Mouse (Mus musculus) MEL (cell line): ENCODE results near the gene Ate1. TPM values are rescaled to one million over a fixed set of nuclear protein-coding genes. Genes with fewer than 3 reads are reported as not detected.

Experiments used
- DNase-seq: peaks from one replicate; pipeline ENCODE4 v3.0.0; 2011; ENCODE audit warnings: low read depth, low spot score
- H3K27ac ChIP-seq: 2 replicates; pipeline ENCODE4 v1.5.1; 2012; ENCODE audit warnings: low read depth, mild to moderate bottlenecking, control low read depth, low read length, moderate library complexity; ENCODE audit not compliant: control insufficient read depth
- H3K27me3 ChIP-seq, 2 experiments: fragments of 150-350 bp in 1 of 2; sonication (generic) in 1 of 2; 2 replicates each; pipeline ENCODE4 v1.6.1; 2012; ENCODE audit warnings: low read length in 2 of 2, mild to moderate bottlenecking in 2 of 2, improper control_type of control experiment in 1 of 2, moderate library complexity in 1 of 2; ENCODE audit not compliant: insufficient read depth in 2 of 2, control insufficient read depth in 1 of 2
- H3K36me3 ChIP-seq, 2 experiments: 2 replicates each; pipeline ENCODE4 v1.6.1; 2012 to 2014; ENCODE audit warnings: low read length in 2 of 2, improper control_type of control experiment in 1 of 2, inconsistent platforms in 1 of 2, mild to moderate bottlenecking in 1 of 2; ENCODE audit not compliant: insufficient read depth in 2 of 2, control insufficient read depth in 1 of 2
- H3K4me1 ChIP-seq, 2 experiments: fragments of 150-350 bp in 1 of 2; sonication (generic) in 1 of 2; 2 replicates each; pipeline ENCODE4 v1.6.1; 2012; ENCODE audit warnings: low read length in 2 of 2, improper control_type of control experiment in 1 of 2, mild to moderate bottlenecking in 1 of 2; ENCODE audit not compliant: insufficient read depth in 2 of 2, control insufficient read depth in 1 of 2
- H3K4me3 ChIP-seq, 2 experiments: fragments of 150-350 bp in 1 of 2; sonication (generic) in 1 of 2; 2 replicates each; pipeline ENCODE4 v1.5.1; 2012; ENCODE audit warnings: low read depth in 2 of 2, low read length in 2 of 2, mild to moderate bottlenecking in 2 of 2, moderate library complexity in 2 of 2, control low read depth in 1 of 2, improper control_type of control experiment in 1 of 2; ENCODE audit not compliant: control insufficient read depth in 1 of 2, insufficient read depth in 1 of 2
- H3K79me2 ChIP-seq: 2 replicates; pipeline ENCODE4 v1.6.1; 2012; ENCODE audit warnings: mild to moderate bottlenecking, low read length, moderate library complexity; ENCODE audit not compliant: control insufficient read depth, poor library complexity, insufficient read depth
- H3K9ac ChIP-seq: 2 replicates; pipeline ENCODE4 v1.6.1; 2012; ENCODE audit warnings: low read depth, mild to moderate bottlenecking, control low read depth, low read length, moderate library complexity; ENCODE audit not compliant: control insufficient read depth, poor library complexity, severe bottlenecking
- H3K9me3 ChIP-seq: fragments of 150-350 bp; sonication (generic); replicated peaks from 2 replicates; pipeline ENCODE4 v1.6.1; 2012; ENCODE audit warnings: mild to moderate bottlenecking, low read length, improper control_type of control experiment, moderate library complexity; ENCODE audit not compliant: insufficient read depth
- CTCF ChIP-seq, 3 experiments: IDR thresholded peaks in 2 of 3; conservative IDR thresholded peaks in 1 of 3; 2 replicates each; pipeline ENCODE4 v1.5.1; 2011 to 2012; ENCODE audit warnings: low read length in 3 of 3, low read depth in 2 of 3, mild to moderate bottlenecking in 2 of 3, improper control_type of control experiment in 1 of 3, inconsistent platforms in 1 of 3, mixed read lengths in 1 of 3, moderate library complexity in 1 of 3; ENCODE audit not compliant: control insufficient read depth in 1 of 3, insufficient read depth in 1 of 3, poor library complexity in 1 of 3, severe bottlenecking in 1 of 3
- ELF1 ChIP-seq: IDR thresholded peaks from 2 replicates; pipeline ENCODE4 v1.6.1; 2014; ENCODE audit warnings: low read depth, mild to moderate bottlenecking, inconsistent platforms, low read length, improper control_type of control experiment, moderate library complexity
- GABPA ChIP-seq: IDR thresholded peaks from 2 replicates; pipeline ENCODE4 v1.6.1; 2012; ENCODE audit warnings: low read depth, mild to moderate bottlenecking, inconsistent platforms, low read length, improper control_type of control experiment, moderate library complexity
- GATA1 ChIP-seq: IDR thresholded peaks from 2 replicates; pipeline ENCODE4 v1.6.1; 2011; ENCODE audit warnings: low read depth, low read length, improper control_type of control experiment
- HCFC1 ChIP-seq: IDR thresholded peaks from 2 replicates; pipeline ENCODE4 v1.6.1; 2012; ENCODE audit warnings: low read depth, mild to moderate bottlenecking, inconsistent platforms, low read length, improper control_type of control experiment, moderate library complexity
- JUND ChIP-seq: IDR thresholded peaks from 2 replicates; pipeline ENCODE4 v1.6.1; 2011; ENCODE audit warnings: low read depth, mild to moderate bottlenecking, improper control_type of control experiment, low read length
- KAT2A ChIP-seq: conservative IDR thresholded peaks from 2 replicates; pipeline ENCODE4 v1.6.1; 2012; ENCODE audit warnings: low read depth, low read length, improper control_type of control experiment, inconsistent platforms
- MAX ChIP-seq: IDR thresholded peaks from 2 replicates; pipeline ENCODE4 v1.6.1; 2011; ENCODE audit warnings: low read length, improper control_type of control experiment
- MEF2A ChIP-seq: IDR thresholded peaks from 2 replicates; pipeline ENCODE4 v1.6.1; 2014; ENCODE audit warnings: low read depth, mild to moderate bottlenecking, inconsistent platforms, low read length, improper control_type of control experiment; ENCODE audit not compliant: poor library complexity, insufficient replicate concordance, severe bottlenecking; ENCODE audit errors: extremely low read depth
- MXI1 ChIP-seq: IDR thresholded peaks from 2 replicates; pipeline ENCODE4 v1.6.1; 2011; ENCODE audit warnings: mild to moderate bottlenecking, low read depth, low read length, improper control_type of control experiment
- NELFE ChIP-seq: IDR thresholded peaks from 2 replicates; pipeline ENCODE4 v1.6.1; 2011; ENCODE audit warnings: low read depth, low read length, improper control_type of control experiment
- NRF1 ChIP-seq: IDR thresholded peaks from 2 replicates; pipeline ENCODE4 v1.6.1; 2014; ENCODE audit warnings: low read depth, mild to moderate bottlenecking, inconsistent platforms, low read length, improper control_type of control experiment, moderate library complexity; ENCODE audit not compliant: poor library complexity, insufficient read depth, severe bottlenecking
- POLR2A ChIP-seq, 2 experiments: IDR thresholded peaks; 2 replicates each; pipeline ENCODE4 v1.6.1; 2011 to 2012; ENCODE audit warnings: low read length in 2 of 2, mild to moderate bottlenecking in 2 of 2, control low read depth in 1 of 2, improper control_type of control experiment in 1 of 2, low read depth in 1 of 2, moderate library complexity in 1 of 2; ENCODE audit not compliant: control insufficient read depth in 1 of 2, insufficient read depth in 1 of 2, poor library complexity in 1 of 2
- POLR2AphosphoS5 ChIP-seq: IDR thresholded peaks from 2 replicates; pipeline ENCODE4 v1.6.1; 2012; ENCODE audit warnings: low read depth, borderline replicate concordance, mild to moderate bottlenecking, inconsistent platforms, low read length, moderate library complexity, mixed read lengths
- SIN3A ChIP-seq: IDR thresholded peaks from 2 replicates; pipeline ENCODE4 v1.6.1; 2012; ENCODE audit warnings: low read length, improper control_type of control experiment, inconsistent platforms
- TBP ChIP-seq: IDR thresholded peaks from 2 replicates; pipeline ENCODE4 v1.8.0; 2011; ENCODE audit warnings: low read depth, low read length, improper control_type of control experiment
- TCF12 ChIP-seq: IDR thresholded peaks from 2 replicates; pipeline ENCODE4 v1.6.1; 2014; ENCODE audit warnings: low read depth, mild to moderate bottlenecking, inconsistent platforms, low read length, improper control_type of control experiment, moderate library complexity
- UBTF ChIP-seq: IDR thresholded peaks from 2 replicates; pipeline ENCODE4 v1.6.1; 2012; ENCODE audit warnings: low read depth, mild to moderate bottlenecking, inconsistent platforms, low read length, improper control_type of control experiment, moderate library complexity, borderline replicate concordance; ENCODE audit not compliant: insufficient read depth
- ZKSCAN1 ChIP-seq: IDR thresholded peaks from 2 replicates; pipeline ENCODE4 v1.6.1; 2012; ENCODE audit warnings: low read depth, mild to moderate bottlenecking, inconsistent platforms, low read length, improper control_type of control experiment, moderate library complexity
- ZNF384 ChIP-seq: IDR thresholded peaks from 2 replicates; pipeline ENCODE4 v1.6.1; 2012; ENCODE audit warnings: low read depth, mild to moderate bottlenecking, inconsistent platforms, low read length, improper control_type of control experiment
- polyA plus RNA-seq, 2 experiments: library from polyadenylated mRNA; stranded (reverse) in 1 of 2; unstranded in 1 of 2; fragments of >175 nt in 1 of 2; fragments of >200 nt in 1 of 2; gene quantifications; 2 replicates each; pipeline versions ENCODE4 v1.2.1 to v1.2.4; 2012; ENCODE audit warnings: low replicate concordance in 2 of 2, low read depth in 1 of 2; ENCODE audit not compliant: insufficient read length in 2 of 2, insufficient read depth in 1 of 2, missing spikeins in 1 of 2
- total RNA-seq: library from RNA; depleted of rRNA; stranded (reverse); fragments of 300-350 nt; gene quantifications from 2 replicates; pipeline ENCODE4 v1.2.3, GENCODE M21; 2012

Ate1 gene
- total and polyA plus RNA-seq, 3 experiments, result 21.9 to 28.6 TPM; not detected in 1

DNA sequence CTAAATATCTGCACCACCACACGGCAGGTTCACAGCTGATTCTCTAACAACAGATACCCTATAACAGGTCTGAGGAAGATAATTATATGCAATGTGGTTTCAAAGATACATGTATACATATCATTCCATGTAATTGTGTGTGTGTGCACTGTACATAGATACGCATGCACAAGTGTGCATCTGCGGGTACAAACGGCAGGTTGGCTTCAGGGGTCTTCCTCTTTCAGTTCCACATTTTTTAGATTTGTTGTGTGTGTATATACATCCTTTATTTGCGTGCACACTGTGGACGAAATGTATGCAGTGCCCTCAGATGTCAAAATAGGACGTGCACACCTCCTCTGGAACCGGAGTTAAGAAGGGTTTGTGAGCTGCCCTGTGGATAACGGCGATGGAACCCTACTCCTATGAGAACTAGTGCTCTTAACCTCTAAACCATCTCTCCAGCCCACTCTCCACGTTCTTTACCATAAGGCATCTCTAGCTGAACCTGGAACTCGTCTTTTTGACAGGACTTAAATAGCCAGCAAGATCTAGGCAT lies 27.5 kb upstream of the Ate1 start:
- peaks cover 2 to 4% of the 10 kb centered on the region in 2 experiments for H3K27me3 ChIP-seq
- H3K4me1 ChIP-seq, result peaks cover 6 to 13% of the 10 kb centered on the region in 2 experiments; a peak in 3 of 4 replicates
- no peaks in the 10 kb centered on the region for H3K9me3 ChIP-seq
- TF ChIP-seq UBTF (no peak), NRF1 (no peak), GATA1 (no peak), POLR2AphosphoS5 (no peak), ZNF384 (no peak), GABPA (no peak)
- H3K4me3 ChIP-seq, result peak overlapping the region; percentile 41 to 93
- H3K9ac ChIP-seq, result peak overlapping the region; percentile 50
- H3K79me2 ChIP-seq, result peaks cover 34% of the 10 kb centered on the region
- DNase-seq, result no peak
- H3K36me3 ChIP-seq, result peaks cover 14 to 21% of the 10 kb centered on the region in 2 experiments; a peak in 3 of 4 replicates
- no peak overlapping the region for H3K27ac ChIP-seq

DNA sequence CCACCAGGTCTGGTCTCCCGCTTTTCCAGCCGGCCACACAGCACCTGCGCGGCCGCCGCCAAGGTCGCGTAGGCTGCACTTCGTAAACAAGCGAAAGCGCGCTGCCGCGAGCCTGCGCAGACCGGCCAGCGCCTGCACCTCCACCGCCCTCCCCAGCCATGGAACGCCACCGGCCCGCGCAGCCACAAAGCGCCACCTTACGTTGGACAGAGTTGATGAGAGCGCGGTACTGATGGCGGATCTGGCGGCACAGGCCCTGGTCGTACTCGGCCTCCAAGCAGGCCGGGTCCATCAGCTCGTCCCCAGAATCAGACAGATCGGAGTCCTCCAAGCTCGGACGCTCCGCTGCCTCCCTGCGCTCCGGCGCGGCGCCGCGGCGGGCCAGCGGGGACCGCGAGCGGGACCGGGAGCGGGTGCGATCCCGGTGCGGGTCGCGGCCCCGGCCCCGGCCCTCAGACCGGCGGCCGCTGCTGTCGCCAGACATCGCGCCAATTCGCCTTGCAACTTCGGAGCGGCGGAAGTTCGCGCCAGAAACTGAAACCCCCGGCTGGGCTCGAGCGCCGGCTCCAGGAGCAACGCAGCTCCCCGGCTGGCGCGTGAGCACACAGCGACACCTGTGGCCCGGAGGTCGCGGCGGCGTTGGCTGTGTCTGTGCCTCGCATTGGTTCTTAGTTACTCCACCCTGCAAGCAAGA lies 26.8 kb upstream of the Ate1 start:
- Histone ChIP-seq H3K36me3 (peaks cover 19 to 21% of the 10 kb centered on the region in 2 experiments), H3K27me3 (no peaks in the 10 kb centered on the region; a peak in 1 of 4 replicates), H3K79me2 (peaks cover 34% of the 10 kb centered on the region), H3K4me1 (peaks cover 6 to 13% of the 10 kb centered on the region in 2 experiments; a peak in 3 of 4 replicates), H3K9me3 (no peaks in the 10 kb centered on the region), H3K9ac (peak overlapping the region; percentile 98), H3K4me3 (peak overlapping the region; percentile 93 to 99), H3K27ac (peak overlapping the region; percentile 95)
- peak; percentile 97 for DNase-seq
- TF ChIP-seq NELFE, result peak; percentile 57; the same call in 1 of the 2 replicates
- TF ChIP-seq TBP, result peak; percentile 61; the same call in 1 of the 2 replicates
- no peak; the same call in 1 of the 2 replicates for TF ChIP-seq KAT2A
- TF ChIP-seq CTCF (IDR thresholded peaks at IDR 0.05 in 2 of 3, conservative IDR thresholded peaks at IDR 0.05 in 1 of 3; ENCODE audit: control insufficient read depth in 1 of 3, insufficient read depth in 1 of 3, low read depth in 2 of 3, low read length in 3 of 3, poor library complexity in 1 of 3, severe bottlenecking in 1 of 3), result peak; percentile 64 to 89 (median 82)
- TF ChIP-seq GABPA, result peak; percentile 80; the same call in 1 of the 2 replicates
- no peak for TF ChIP-seq ZNF384
- peak; percentile 76 for TF ChIP-seq SIN3A
- TF ChIP-seq UBTF, result peak; percentile 57; the same call in 1 of the 2 replicates
- TF ChIP-seq MAX, result peak; percentile 66
- TF ChIP-seq MEF2A, result no peak
- peak; percentile 71 for TF ChIP-seq TCF12
- peak; percentile 80 for TF ChIP-seq NRF1
- peak; percentile 77 to 81; a peak in 3 of 4 replicates for TF ChIP-seq POLR2A (IDR thresholded peaks at IDR 0.05; ENCODE audit: control insufficient read depth in 1 of 2, insufficient read depth in 1 of 2, low read depth in 1 of 2, low read length in 2 of 2, poor library complexity in 1 of 2)
- TF ChIP-seq ZKSCAN1, result no peak
- 0 out of 2 replicates have a peak, but pooled peaks have one; percentile 45 for TF ChIP-seq ELF1
- peak; percentile 71 for TF ChIP-seq MXI1
- TF ChIP-seq JUND, result no peak
- peak; percentile 86 for TF ChIP-seq HCFC1
